Mouse (Mus musculus): Measurements from ENCODE around the gene Rnf157. TPM values are rescaled to one million over a fixed set of nuclear protein-coding genes. Genes with fewer than 3 reads are reported as not detected.
"Not testable (repeated sequence)": the region's sequence is repeated elsewhere in the genome, so short reads cannot be mapped to it uniquely, and the experiment has no call there.

Gene Rnf157
- total RNA-seq, 2 experiments from 2014 or later: 9.2 to 11.7 TPM

DNA sequence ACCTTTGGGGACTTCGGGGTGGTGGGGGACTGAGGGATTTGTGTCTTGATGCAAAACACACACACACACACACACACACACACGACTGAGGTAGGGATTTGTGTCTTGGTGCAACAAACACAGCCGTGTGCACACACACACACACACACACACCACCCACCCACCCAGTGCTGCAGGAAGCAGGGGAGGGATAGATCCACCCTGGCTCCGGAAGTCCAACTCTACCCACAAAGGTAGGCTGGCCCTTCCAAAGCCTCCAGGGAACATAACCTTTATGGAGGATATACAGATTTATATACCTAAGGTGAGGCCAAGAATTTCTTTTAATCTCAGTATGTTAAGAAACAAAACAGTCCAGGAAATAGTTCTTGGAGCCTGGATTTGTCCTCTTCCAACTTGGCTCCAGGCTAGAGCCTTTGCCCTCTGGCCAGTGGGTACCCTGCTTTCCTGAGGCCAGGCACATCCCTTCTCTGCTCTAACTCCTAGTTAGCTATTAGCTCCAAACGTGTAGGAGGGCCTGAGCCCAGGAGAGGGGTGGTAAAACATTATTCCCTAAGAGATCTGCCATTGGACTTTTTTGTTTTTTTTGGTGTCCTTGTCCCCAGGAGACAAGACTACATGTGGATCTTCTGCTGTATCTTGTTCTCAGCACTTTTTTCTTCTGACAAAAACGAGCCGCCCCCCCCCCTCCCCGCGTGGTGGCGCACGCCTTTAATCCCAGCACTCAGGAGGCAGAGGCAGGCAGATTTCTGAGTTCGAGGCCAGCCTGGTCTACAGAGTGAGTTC lies 22.3 kb upstream of the Rnf157 start:
- no peak for ATAC-seq (replicated peaks; ENCODE audit: low FRiP score, poor library complexity, severe bottlenecking)

DNA sequence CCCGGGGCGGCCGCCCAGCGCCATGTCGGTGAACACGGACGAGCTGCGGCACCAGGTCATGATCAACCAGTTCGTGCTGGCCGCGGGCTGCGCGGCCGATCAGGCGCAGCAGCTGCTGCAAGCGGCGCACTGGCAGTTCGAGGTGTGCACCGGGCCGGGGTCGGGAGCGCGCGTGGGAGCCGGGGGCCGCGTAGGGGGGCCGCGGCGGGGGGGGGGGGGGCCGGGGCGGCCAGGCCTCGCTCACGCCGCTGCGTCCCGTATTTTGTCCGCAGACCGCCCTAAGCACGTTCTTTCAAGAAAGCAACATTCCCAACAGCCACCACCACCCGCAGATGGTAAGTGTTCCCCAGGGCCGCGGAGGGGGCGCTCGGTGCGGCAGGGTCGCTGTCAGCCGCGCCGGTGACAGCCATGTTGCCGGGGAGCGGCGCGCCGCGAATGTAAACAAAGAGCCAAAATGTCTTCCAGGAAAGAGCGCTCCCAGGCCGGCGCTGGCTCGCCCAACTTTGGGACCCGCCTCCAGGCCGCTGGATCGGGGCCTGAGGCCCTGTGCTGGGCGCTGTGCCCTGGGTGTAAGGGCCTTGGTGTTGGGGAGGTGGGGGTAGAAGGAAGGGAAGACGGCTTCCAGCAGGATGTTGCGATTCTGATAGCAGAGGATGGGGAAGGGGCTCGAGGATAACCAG lies 21.6 kb upstream of the Rnf157 start:
- peak; percentile 18; the same call in 1 of the 2 replicates for ATAC-seq (replicated peaks; ENCODE audit: low FRiP score, poor library complexity, severe bottlenecking)

DNA sequence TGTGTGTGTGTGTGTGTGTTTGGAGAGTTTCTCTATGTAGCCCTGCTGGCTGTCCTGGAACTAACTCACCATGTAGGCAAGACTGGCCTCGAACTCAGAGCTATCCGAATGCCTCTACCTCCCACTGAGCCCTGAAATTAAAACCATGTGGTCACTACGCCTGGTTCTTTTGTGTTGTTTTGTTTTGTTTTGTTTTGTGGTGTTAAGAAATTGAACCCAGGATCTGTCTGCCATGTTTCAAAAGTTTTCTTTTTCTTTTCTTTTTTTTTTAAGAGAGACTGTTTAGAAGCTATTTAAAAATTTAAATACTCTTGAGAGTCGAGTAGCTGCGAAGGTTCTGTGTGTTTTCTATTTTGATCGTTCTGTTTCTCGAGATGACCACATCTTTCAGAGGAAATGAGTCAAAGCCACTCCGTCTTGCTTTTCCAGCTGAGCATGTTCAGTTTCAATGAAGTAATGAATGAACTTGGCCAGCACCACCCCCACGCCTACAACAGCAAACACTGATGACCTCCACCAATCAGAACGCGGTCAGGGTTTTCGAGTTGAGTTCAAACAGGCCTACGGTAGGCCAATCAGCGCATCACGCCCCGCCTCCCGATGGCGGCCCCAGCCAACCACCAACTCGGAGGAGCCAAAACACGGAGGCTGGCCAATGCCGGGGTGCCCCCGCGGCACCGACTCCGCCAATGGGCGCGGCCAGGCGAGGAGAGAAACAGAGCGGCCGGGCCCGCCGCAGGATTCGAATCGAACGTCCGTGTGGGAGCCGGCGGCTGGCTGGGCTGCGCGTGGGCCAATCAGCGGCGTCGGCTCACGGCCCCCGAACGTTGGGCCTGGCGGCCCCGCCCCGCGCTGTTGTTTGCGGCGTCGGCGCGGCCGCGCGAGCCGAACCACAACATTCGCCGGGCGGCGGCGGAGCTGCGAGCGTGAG lies 20.8 kb upstream of the Rnf157 start, which contains the start of gene Ubald2:
TSS of gene Ubald2 (plus strand) at position 739 of the 931 bp plus-strand sequence.
- peak; percentile 90 for ATAC-seq (replicated peaks; ENCODE audit: low FRiP score, poor library complexity, severe bottlenecking)

DNA sequence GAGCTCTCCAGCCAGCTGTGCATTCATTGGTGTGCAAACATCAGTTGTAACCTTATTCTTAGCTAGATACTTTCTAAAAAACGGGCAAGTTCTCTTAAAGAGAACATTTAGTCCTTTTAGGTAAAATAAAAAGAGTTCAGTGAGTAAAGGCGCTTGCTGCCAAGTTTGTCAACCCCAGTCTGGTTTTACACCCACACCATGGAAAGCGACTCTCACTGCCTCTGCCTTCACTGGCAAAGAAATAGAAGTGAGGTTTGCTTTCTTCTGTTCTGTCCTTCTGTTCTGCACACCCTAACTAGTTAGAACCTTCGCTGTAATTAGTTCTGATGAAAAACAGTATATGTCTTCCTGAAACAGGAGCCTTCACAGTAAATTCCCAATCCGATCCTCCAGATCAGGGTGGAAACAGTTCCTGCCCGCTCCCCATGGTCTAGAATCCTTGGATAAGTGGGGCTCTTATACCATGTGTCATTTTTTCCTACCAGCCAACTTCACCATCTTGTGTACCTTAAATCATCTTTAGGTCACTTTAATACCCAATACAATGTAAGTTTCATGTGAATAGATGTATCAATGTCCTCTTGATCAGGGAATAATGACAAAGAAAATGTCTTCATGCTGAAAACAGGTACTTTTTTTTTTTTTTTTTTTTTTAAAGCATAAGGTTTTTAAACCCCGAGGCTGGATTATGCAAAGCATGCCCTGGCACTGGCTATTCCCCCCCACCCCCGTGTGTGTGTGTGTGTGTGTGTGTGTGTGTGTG lies 19.9 kb upstream of the Rnf157 start:
- no peak for ATAC-seq (replicated peaks; ENCODE audit: low FRiP score, poor library complexity, severe bottlenecking)

DNA sequence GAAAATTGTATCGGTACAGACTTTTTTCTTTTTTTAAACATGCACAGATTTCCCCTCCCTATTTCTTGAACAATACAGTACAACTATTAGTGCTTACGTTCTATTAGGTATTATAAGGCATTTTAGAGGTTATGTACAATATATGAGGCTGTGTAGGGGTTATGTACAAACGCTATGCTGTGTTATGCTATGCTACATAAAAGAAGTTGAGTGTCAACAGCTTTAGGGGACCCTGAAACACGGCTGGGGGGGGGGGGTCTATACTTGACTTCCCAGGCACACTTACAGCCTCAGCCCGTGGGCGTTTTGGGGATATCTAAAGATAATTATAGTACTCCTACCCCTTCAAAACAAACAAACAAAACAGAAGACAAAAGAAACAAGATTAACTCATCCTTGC lies 19.3 kb upstream of the Rnf157 start:
- ATAC-seq (replicated peaks; ENCODE audit: low FRiP score, poor library complexity, severe bottlenecking): no peak

DNA sequence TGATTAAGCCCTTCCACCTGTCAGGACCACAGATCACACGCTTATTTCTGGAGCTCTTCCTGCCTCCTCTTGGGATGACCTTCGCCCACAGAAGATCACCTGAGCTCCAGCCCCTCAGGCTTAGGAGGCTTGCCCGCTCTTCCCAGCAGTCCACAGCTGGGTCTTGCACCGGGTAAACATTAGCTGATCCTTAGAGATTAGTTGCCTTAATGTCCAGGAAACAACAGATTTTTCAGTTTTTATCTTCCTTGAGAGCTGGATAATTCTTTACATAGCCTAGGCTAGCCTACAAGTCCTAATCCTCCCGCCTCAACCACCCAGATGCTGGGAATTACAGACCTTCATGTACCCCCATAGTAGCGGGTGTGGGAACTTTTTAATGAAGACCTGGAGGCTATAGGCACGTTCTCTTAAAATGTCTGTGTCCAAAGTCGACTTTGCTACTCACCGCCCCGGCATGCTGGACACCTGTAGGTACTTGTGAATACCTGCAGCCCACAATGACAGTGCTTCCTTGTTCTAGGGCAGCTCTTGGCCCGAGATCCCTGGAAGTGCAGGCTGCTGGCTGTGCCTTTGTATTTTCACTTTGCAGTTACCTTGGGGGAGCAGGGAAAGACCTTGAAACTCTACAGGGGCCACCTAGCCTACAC lies 18.7 kb upstream of the Rnf157 start:
- ATAC-seq (replicated peaks; ENCODE audit: low FRiP score, poor library complexity, severe bottlenecking): no peak

DNA sequence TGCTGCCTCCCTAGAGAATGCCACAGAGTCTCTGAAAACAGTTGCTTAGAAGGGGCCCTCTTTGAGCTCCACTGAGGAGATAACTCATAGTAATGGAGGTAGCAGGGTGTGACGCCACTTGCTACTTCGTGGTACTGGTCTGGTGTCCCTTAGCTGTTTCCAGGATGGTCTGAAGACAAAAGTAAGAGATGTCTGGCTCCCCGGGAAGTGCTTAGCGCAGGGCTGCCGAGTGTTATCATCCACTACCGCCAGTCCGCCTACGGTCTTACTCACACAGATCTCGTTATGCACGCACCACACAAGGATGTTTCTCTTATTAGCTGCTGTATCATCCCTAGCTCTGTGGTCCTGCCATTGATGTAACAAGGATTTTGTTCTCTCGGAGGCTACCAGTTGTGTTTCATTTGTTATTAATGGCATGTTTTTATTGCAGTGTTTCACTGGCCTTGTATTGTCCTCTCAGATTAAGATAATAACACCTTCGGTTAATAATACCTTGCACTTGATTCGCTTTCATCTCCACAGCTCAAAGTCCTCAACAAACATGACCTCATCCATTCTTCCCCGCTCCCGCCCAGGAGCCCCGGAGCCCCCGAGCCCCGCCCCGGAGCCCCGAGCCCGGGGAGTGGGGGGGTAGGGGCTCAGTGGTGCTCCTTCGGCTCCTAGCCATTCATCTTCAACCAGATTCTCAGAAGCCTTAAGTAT lies 18.0 kb upstream of the Rnf157 start:
- ATAC-seq (replicated peaks; ENCODE audit: low FRiP score, poor library complexity, severe bottlenecking): no peak

DNA sequence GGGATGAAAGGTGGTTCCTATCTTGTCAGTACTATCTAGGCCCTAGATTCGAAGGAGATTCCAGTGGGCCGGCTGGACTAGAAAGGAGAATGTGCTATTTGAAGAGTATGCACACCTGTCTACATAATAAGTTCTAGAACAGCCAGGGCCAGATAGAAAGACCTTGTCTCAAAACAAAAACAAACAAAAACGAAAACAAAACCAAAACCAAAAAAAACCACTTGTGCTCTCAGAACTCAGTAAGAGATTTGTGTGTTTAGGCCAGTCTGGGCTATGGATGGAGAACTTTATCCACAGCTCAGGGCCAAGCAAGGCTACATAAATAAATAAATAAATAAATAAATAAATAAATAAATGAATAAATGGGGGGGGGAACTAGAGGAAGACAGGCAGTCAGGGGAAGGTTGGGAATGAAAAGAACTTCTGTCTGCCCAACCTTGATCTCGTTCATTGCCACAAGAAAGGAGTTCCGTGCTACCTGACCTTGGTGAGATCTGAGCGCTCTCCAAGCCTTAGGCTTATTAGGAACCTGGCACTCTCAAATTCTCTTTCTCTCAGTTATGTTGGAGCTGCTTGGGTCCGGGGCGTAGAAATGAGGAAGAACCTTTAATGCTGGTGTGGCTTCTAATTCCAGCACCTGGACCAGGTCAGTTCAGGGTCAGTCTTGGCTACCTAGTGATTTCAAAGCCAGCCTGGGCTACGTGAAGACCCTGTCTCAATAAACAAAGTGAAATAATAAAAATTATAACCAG lies 17.2 kb upstream of the Rnf157 start:
- no peak for ATAC-seq (replicated peaks; ENCODE audit: low FRiP score, poor library complexity, severe bottlenecking)

DNA sequence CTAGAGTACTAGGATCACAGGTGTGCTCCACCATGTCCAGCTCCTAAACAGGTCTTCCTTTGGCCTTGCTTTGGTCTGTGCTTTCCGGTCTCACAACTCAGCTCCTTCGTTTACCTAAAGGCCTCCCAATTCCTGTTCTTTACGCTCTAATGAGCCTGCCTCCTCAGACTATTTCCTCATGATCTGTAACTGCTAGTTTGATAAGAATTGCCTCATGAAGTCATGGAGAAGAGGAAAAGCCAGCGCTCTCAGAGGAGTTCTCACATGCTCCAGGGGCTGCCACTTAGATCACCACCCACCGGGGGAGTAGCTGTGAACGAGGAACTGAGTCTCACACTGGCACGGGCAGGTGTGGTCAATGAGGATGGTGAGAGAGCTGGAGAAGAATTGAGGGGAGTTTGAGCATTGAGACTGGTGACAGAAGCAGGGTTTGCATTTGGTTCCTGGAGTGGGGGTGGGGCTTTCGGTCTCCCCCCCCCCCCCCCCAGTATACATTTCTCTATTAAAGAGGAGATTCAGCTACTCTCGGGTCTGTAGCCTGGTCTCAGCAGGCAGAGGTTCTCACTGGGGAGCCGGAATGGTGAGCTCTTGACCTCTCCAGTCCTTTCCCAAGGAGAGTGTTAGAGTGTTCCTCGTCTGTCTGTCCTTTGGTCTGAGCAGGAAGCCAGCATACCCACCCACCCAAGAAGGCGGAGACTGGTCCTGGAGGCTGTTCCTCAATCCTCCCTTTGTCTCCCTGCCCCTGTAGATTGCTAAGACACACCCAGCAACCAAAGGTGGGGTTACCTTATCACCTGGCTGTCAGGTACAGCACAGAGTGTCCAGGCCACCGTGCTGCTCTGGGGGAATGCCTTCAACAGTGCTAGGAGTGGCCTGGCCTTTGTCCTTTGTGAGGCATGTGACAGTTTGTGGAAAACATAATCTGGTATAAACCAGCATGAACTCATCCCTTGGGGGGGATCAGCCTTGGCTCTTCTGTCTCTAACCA lies 16.3 kb upstream of the Rnf157 start:
- ATAC-seq (replicated peaks; ENCODE audit: low FRiP score, poor library complexity, severe bottlenecking): no peak; the same call in 1 of the 2 replicates

DNA sequence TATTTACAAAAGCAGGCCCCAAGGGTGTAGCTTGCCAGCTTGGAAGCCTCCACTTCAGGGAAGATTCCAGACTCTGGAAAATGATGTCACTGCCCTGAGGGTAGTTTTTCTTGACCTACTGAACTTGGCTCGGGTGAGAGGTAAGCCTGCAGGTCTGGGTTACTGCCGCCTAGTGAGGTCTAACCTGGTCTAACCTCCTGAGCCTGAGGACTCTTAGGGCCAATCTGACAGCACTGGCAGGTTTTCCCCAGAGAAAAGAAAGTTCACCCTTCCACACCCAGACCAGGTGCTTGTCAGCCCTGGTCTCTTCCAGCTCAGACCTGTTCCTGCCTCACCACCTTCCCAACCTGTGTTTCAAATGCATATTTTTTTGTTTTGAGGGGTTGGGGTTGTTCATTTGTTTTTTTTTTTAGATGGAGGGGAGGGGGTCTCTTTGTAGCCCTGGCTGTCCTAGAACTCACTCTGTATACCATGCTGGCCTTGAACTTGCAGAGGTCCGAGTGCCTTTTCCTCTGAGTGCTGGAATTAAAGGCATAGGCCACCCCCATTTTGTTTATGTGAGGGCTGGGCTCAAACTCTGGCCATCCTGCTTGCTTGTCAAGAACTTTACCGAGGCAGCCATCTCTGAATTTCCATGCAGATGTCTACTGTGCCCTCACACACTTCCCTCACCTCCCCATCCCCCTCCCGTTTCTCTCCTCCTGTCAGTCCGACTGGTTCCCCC lies 14.2 kb upstream of the Rnf157 start:
- no peak for ATAC-seq (replicated peaks; ENCODE audit: low FRiP score, poor library complexity, severe bottlenecking)

DNA sequence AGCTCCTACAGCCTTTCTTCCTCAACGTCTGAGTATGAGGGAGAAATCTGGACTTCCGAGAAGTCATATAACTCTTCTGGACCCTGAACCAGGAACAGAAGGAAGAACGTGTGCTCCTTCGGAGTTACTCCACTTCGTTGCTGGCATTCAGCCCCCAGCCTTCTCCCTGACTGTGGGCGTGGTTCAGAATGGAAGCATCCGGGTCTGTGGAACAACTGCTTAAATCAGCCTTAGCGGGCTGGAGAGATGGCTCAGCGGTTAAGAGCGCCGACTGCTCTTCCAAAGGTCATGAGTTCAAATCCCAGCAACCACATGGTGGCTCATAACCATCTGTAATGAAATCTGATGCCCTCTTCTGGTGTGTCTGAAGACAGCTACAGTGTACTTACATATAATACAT lies 13.5 kb upstream of the Rnf157 start:
- not testable (repeated sequence) for ATAC-seq (replicated peaks; ENCODE audit: low FRiP score, poor library complexity, severe bottlenecking)

DNA sequence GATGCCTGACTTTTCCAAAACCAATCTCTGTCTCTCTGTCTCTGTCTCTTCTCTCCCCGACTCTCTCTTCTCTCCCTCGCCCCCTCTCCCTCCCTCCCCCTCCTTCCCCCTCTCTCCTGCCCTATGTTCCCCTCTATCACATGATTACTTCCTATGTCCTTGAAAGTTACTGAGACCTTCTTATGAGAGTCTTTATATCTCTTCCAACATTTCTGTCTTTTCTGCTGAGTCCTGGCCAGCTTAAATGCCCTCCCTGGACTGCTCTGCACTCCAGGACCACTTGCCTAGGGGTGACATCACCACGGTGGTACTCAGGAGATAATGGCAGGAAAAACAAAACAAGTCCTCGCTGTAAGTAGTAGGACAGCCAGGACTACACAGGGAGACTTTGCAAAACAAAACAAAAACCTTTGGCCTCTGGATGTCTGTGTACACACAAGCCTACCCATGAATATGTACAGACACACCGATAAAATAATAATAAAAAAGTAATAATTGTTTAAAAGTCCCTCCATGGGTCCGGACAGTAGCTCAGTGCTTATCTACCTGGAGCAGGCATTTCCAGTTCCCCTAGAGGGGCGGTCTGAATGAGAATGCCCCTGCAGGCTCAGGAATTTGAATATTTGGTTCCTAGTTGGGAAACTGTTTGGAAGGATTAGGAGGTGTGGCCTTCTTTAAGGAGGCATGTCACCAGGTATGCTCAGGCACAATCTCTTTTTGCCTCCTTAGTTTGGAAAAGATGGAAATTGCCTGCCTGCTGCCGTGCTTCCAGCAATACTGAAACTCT lies 12.0 kb upstream of the Rnf157 start:
- no peak for ATAC-seq (replicated peaks; ENCODE audit: low FRiP score, poor library complexity, severe bottlenecking)

DNA sequence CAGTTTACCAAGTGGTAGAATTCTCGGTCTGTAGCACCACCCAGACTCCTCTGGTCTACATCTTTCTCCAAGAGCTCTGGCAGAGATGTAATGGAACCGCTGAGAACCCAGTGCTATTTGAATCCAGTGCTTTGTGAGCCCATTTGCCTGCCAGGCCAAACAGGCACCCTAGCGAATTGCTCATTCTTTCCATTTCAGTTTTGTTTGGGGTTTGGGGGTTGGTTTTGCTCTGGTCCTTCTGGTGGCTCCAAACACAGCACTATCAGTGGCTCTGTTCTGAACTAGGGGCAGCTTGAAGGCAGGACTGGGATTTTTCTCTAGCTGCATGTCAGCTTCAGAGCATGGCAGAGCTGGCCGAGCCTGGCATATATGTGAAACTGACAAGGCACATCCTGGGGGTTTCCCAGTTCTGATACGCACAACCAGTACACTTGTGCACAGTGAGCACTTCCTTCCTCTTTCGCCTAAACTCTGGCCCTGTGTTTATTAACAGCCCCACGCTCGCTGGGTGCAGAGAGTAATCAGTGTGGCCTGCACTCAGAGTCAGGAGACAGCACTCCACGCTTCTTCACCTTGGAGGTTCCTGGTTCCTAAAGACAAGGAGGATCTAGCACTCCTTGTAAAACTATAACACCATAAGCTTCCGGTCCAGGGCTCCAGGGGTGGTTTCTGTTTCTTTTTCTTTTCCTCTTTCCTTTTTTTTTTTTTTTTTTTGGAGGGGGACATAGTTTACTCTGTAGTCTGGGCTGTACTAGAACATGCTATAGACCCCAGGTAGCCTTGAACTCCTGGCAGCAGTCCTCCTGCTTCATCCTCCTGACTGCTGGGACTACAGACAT lies 11.2 kb upstream of the Rnf157 start:
- no peak for ATAC-seq (replicated peaks; ENCODE audit: low FRiP score, poor library complexity, severe bottlenecking)

DNA sequence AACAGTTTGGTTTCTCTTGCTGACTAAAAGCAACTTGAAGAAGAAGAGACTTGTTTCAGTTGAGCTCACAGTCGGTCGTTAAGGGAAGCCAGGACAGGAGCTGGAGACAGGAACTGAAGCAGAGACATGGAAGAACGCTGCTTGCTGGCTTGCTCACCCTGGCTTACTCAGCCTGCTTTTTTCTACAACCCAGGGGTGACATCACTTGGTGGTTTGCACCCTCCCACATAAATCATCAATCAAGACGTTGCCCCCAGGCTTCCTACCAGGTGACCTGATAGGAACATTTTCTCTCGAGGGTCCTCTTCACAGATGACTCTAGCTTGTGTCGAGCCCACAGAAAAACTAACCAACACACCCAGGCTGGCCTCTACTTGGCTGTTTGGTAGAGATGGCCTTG lies 10.4 kb upstream of the Rnf157 start:
- ATAC-seq (replicated peaks; ENCODE audit: low FRiP score, poor library complexity, severe bottlenecking): no peak

All from erythroid progenitor cell, adult 5-6 weeks (primary cell).